In genomic region chr12:99030022-99030421, GRCm38 (mm10) we compare ENCODE assay signal across 17 mouse cellular contexts.
DNase-seq lines count a peak whose midpoint lies in the region; ATAC-seq lines count a peak whose summit lies in the region.
"Had no signal": no experiment of that assay in that cellular context is flagged by ENCODE, and none has a peak within 500 bp of the region (broad histone marks: within the 10 kb centered on the region; RNA-seq: fewer than 3 reads in every experiment).

No protein-coding gene starts in this region.

- H3K36me3 ChIP-seq in forebrain, embryonic 15.5 days: no peaks in the 10 kb centered on the region
- no peaks in the 10 kb centered on the region for H3K36me3 ChIP-seq in forebrain, embryonic 11.5 days (ENCODE audit: control insufficient read depth, insufficient read depth, low read length)
- no peaks in the 10 kb centered on the region for H3K36me3 ChIP-seq in hindbrain, embryonic 14.5 days (replicated peaks; ENCODE audit: control insufficient read depth, insufficient read depth)
- no peaks in the 10 kb centered on the region for H3K36me3 ChIP-seq in hindbrain, embryonic 13.5 days
- no peaks in the 10 kb centered on the region for H3K36me3 ChIP-seq in midbrain, embryonic 15.5 days (replicated peaks)
- no peaks in the 10 kb centered on the region for H3K36me3 ChIP-seq in midbrain, embryonic 11.5 days (ENCODE audit: control insufficient read depth, insufficient read depth, low read length)
- H3K36me3 ChIP-seq: neural tube, embryonic 13.5 days had no signal

- H3K4me2 ChIP-seq in forebrain, embryonic 15.5 days (replicated peaks): no peak overlapping the region
- no peak overlapping the region for H3K4me2 ChIP-seq in forebrain, embryonic 11.5 days (ENCODE audit: low read depth, low read length, severe bottlenecking)
- H3K4me2 ChIP-seq in hindbrain, embryonic 14.5 days (replicated peaks): no peak overlapping the region
- no peak overlapping the region for H3K4me2 ChIP-seq in hindbrain, embryonic 13.5 days
- H3K4me2 ChIP-seq in midbrain, embryonic 15.5 days: no peak overlapping the region
- no peak overlapping the region for H3K4me2 ChIP-seq in midbrain, embryonic 11.5 days
- H3K4me2 ChIP-seq: forebrain, embryonic 13.5 days; heart, embryonic 11.5 days; neural tube, embryonic 13.5 days had no signal

- no peak overlapping the region; the same call in 1 of the 2 replicates for H3K9ac ChIP-seq in forebrain, embryonic 15.5 days (replicated peaks)
- H3K9ac ChIP-seq in forebrain, embryonic 11.5 days (ENCODE audit: low read length): no peak overlapping the region
- no peak overlapping the region for H3K9ac ChIP-seq in hindbrain, embryonic 14.5 days
- no peak overlapping the region for H3K9ac ChIP-seq in hindbrain, embryonic 13.5 days
- H3K9ac ChIP-seq in midbrain, embryonic 15.5 days: no peak overlapping the region
- no peak overlapping the region for H3K9ac ChIP-seq in midbrain, embryonic 11.5 days (ENCODE audit: low read length)
- H3K9ac ChIP-seq: forebrain, embryonic 13.5 days; neural tube, embryonic 13.5 days had no signal

- H3K4me1 ChIP-seq in forebrain, embryonic 15.5 days: peaks cover 26% of the 10 kb centered on the region
- H3K4me1 ChIP-seq in forebrain, embryonic 11.5 days (replicated peaks; ENCODE audit: control insufficient read depth, insufficient read depth, low read length): no peaks in the 10 kb centered on the region
- H3K4me1 ChIP-seq in hindbrain, embryonic 14.5 days (replicated peaks; ENCODE audit: control insufficient read depth, insufficient read depth, low read length): peaks cover 12% of the 10 kb centered on the region
- peaks cover 15% of the 10 kb centered on the region for H3K4me1 ChIP-seq in hindbrain, embryonic 13.5 days (replicated peaks)
- H3K4me1 ChIP-seq in midbrain, embryonic 15.5 days: peaks cover 17% of the 10 kb centered on the region
- peaks cover 2% of the 10 kb centered on the region; the same call in 1 of the 2 replicates for H3K4me1 ChIP-seq in midbrain, embryonic 11.5 days (ENCODE audit: control insufficient read depth, insufficient read depth, low read length)

- no peaks in the 10 kb centered on the region for H3K27me3 ChIP-seq in forebrain, embryonic 15.5 days
- H3K27me3 ChIP-seq in forebrain, embryonic 11.5 days (ENCODE audit: control insufficient read depth, insufficient read depth, low read length): peaks cover 9% of the 10 kb centered on the region
- peaks cover 13% of the 10 kb centered on the region for H3K27me3 ChIP-seq in hindbrain, embryonic 14.5 days (ENCODE audit: control insufficient read depth, insufficient read depth, low read length)
- peaks cover 27% of the 10 kb centered on the region for H3K27me3 ChIP-seq in hindbrain, embryonic 13.5 days
- H3K27me3 ChIP-seq in midbrain, embryonic 15.5 days (replicated peaks): no peaks in the 10 kb centered on the region
- H3K27me3 ChIP-seq in midbrain, embryonic 11.5 days (ENCODE audit: control insufficient read depth, insufficient read depth, low read length): no peaks in the 10 kb centered on the region

- DNase-seq in forebrain, embryonic 11.5 days (ENCODE audit: low spot score): no peak
- DNase-seq in hindbrain, embryonic 14.5 days (ENCODE audit: low spot score): no peak
- DNase-seq in midbrain, embryonic 11.5 days (ENCODE audit: low spot score, missing footprints): no peak
- DNase-seq in retina, postnatal 7 days (ENCODE audit: low read depth, low spot score): peak; percentile 67
- DNase-seq in ovary, postnatal 14 days (ENCODE audit: low spot score): no peak
- DNase-seq: adrenal gland, postnatal 25 days; cerebellum, adult 11 months; cerebellum, adult 9-11 months; kidney, adult 2 months had no signal

- peak overlapping the region; percentile 31; the same call in 1 of the 2 replicates for H3K27ac ChIP-seq in forebrain, embryonic 15.5 days (replicated peaks)
- H3K27ac ChIP-seq in forebrain, embryonic 11.5 days (ENCODE audit: low read depth, low read length): no peak overlapping the region
- no peak overlapping the region for H3K27ac ChIP-seq in hindbrain, embryonic 14.5 days
- H3K27ac ChIP-seq in hindbrain, embryonic 13.5 days: no peak overlapping the region
- H3K27ac ChIP-seq in midbrain, embryonic 15.5 days: 0 out of 2 replicates have a peak overlapping the region, but pooled peaks have one; percentile 25
- no peak overlapping the region; the same call in 1 of the 2 replicates for H3K27ac ChIP-seq in midbrain, embryonic 11.5 days (ENCODE audit: low read depth, low read length)
- H3K27ac ChIP-seq: forebrain, embryonic 13.5 days; kidney, postnatal 0 days; macrophage; neural tube, embryonic 13.5 days had no signal

- no peaks in the 10 kb centered on the region for H3K9me3 ChIP-seq in forebrain, embryonic 15.5 days
- H3K9me3 ChIP-seq in forebrain, embryonic 11.5 days (ENCODE audit: control insufficient read depth, low read length): no peaks in the 10 kb centered on the region
- H3K9me3 ChIP-seq in hindbrain, embryonic 14.5 days (ENCODE audit: control insufficient read depth, low read length): no peaks in the 10 kb centered on the region
- H3K9me3 ChIP-seq in hindbrain, embryonic 13.5 days: no peaks in the 10 kb centered on the region
- H3K9me3 ChIP-seq in midbrain, embryonic 15.5 days: no peaks in the 10 kb centered on the region
- no peaks in the 10 kb centered on the region for H3K9me3 ChIP-seq in midbrain, embryonic 11.5 days (ENCODE audit: control insufficient read depth, low read length)
- H3K9me3 ChIP-seq: forebrain, embryonic 13.5 days; neural tube, embryonic 13.5 days had no signal

- 54% methylated on average over 1 of the region's 1 CpGs for WGBS in forebrain, embryonic 15.5 days
- WGBS in forebrain, embryonic 11.5 days: 45% methylated on average over 1 of the region's 1 CpGs
- 38% methylated on average over 1 of the region's 1 CpGs for WGBS in hindbrain, embryonic 14.5 days
- WGBS in hindbrain, embryonic 13.5 days: 79% methylated on average over 1 of the region's 1 CpGs
- 28% methylated on average over 1 of the region's 1 CpGs for WGBS in midbrain, embryonic 15.5 days
- WGBS in midbrain, embryonic 11.5 days: 54% methylated on average over 1 of the region's 1 CpGs

- H3K4me3 ChIP-seq in forebrain, embryonic 15.5 days: no peak overlapping the region
- no peak overlapping the region for H3K4me3 ChIP-seq in forebrain, embryonic 11.5 days (ENCODE audit: low read depth, low read length)
- H3K4me3 ChIP-seq in hindbrain, embryonic 14.5 days (replicated peaks; ENCODE audit: low read length): no peak overlapping the region
- no peak overlapping the region for H3K4me3 ChIP-seq in hindbrain, embryonic 13.5 days
- H3K4me3 ChIP-seq in midbrain, embryonic 15.5 days: no peak overlapping the region
- no peak overlapping the region for H3K4me3 ChIP-seq in midbrain, embryonic 11.5 days (ENCODE audit: low read depth, low read length)
- H3K4me3 ChIP-seq: forebrain, embryonic 13.5 days; neural tube, embryonic 13.5 days had no signal

- ATAC-seq in forebrain, embryonic 15.5 days (replicated peaks): no peak
- ATAC-seq in forebrain, embryonic 11.5 days (replicated peaks; ENCODE audit: low FRiP score): no peak
- 0 out of 2 replicates have a peak, but pooled peaks have one; percentile 17 for ATAC-seq in hindbrain, embryonic 14.5 days (ENCODE audit: low FRiP score)
- ATAC-seq in hindbrain, embryonic 13.5 days (ENCODE audit: low FRiP score): no peak
- ATAC-seq in midbrain, embryonic 15.5 days (replicated peaks): 0 out of 2 replicates have a peak, but pooled peaks have one; percentile 45
- no peak for ATAC-seq in midbrain, embryonic 11.5 days (ENCODE audit: low FRiP score)
- ATAC-seq: forebrain, embryonic 13.5 days had no signal

Comparison
In these comparisons a context has a peak if more than half of its experiments do, and no peak if none do; other contexts are left out.
1. ATAC-seq: peak in hindbrain, embryonic 14.5 days (single experiment) and midbrain, embryonic 15.5 days (single experiment); none in forebrain, embryonic 15.5 days (single experiment), forebrain, embryonic 11.5 days (single experiment), hindbrain, embryonic 13.5 days (single experiment) and midbrain, embryonic 11.5 days (single experiment).
2. H3K27ac ChIP-seq: peak in forebrain, embryonic 15.5 days (single experiment) and midbrain, embryonic 15.5 days (single experiment); none in forebrain, embryonic 11.5 days (single experiment), hindbrain, embryonic 14.5 days (single experiment), hindbrain, embryonic 13.5 days (single experiment) and midbrain, embryonic 11.5 days (single experiment).